Mouse (Mus musculus) myocyte (in vitro differentiated cells): ENCODE measurements around the gene Coro2b.

Experiments used
- CEBPB ChIP-seq: IDR thresholded peaks from 2 replicates; pipeline ENCODE4 v1.6.1; 2011; ENCODE audit warnings: mild to moderate bottlenecking, moderate library complexity; ENCODE audit not compliant: poor library complexity, insufficient read depth, severe bottlenecking
- E2F4 ChIP-seq: IDR thresholded peaks from one replicate; pipeline ENCODE4 v1.6.1; 2011; ENCODE audit warnings: mild to moderate bottlenecking, control low read depth, moderate library complexity; ENCODE audit not compliant: insufficient read depth
- MAX ChIP-seq: IDR thresholded peaks from one replicate; pipeline ENCODE4 v1.6.1; 2011; ENCODE audit warnings: low read depth, mild to moderate bottlenecking, control low read depth
- MYOD1 ChIP-seq, 3 experiments: IDR thresholded peaks; one replicate each; pipeline ENCODE4 v1.6.1; 2011; ENCODE audit warnings: control low read depth in 2 of 3, low read depth in 2 of 3, mild to moderate bottlenecking in 2 of 3, moderate library complexity in 1 of 3; ENCODE audit not compliant: insufficient read length in 2 of 3, control insufficient read depth in 1 of 3
- MYOG ChIP-seq, 3 experiments: IDR thresholded peaks; one replicate each; pipeline ENCODE4 v1.6.1; 2011; ENCODE audit warnings: control low read depth in 2 of 3, low read depth in 2 of 3, mild to moderate bottlenecking in 2 of 3; ENCODE audit not compliant: insufficient read length in 2 of 3, control insufficient read depth in 1 of 3, insufficient read depth in 1 of 3
- POLR2A ChIP-seq: IDR thresholded peaks from one replicate; pipeline ENCODE4 v1.6.1; 2011; ENCODE audit warnings: low read depth, mild to moderate bottlenecking, control low read depth, moderate library complexity; ENCODE audit not compliant: insufficient read length
- POLR2AphosphoS2 ChIP-seq: IDR thresholded peaks from one replicate; pipeline ENCODE4 v1.6.1; 2011; ENCODE audit warnings: low read depth, control low read depth; ENCODE audit not compliant: insufficient read length
- REST ChIP-seq: IDR thresholded peaks from one replicate; pipeline ENCODE4 v1.6.1; 2011; ENCODE audit warnings: mild to moderate bottlenecking, control low read depth, moderate library complexity; ENCODE audit not compliant: insufficient read depth, insufficient read length
- SRF ChIP-seq: IDR thresholded peaks from one replicate; pipeline ENCODE4 v1.6.1; 2011; ENCODE audit warnings: low read depth; ENCODE audit not compliant: control insufficient read depth, insufficient read length
- TCF12 ChIP-seq: IDR thresholded peaks from one replicate; pipeline ENCODE4 v1.6.1; 2011; ENCODE audit warnings: mild to moderate bottlenecking, control low read depth; ENCODE audit not compliant: poor library complexity, insufficient read depth, severe bottlenecking
- TCF3 ChIP-seq: IDR thresholded peaks from one replicate; pipeline ENCODE4 v1.6.1; 2011; ENCODE audit warnings: low read depth, control low read depth; ENCODE audit not compliant: insufficient read length
- USF1 ChIP-seq: IDR thresholded peaks from one replicate; pipeline ENCODE4 v1.6.1; 2011; ENCODE audit warnings: low read depth, mild to moderate bottlenecking, control low read depth, moderate library complexity

GRCm38 (mm10) chr9:62551531-62551930, 14.7 kb upstream of the Coro2b start:
- no peak for TF ChIP-seq USF1
- TF ChIP-seq POLR2A, result no peak
- TF ChIP-seq MAX, result no peak
- no peak for TF ChIP-seq CEBPB
- TF ChIP-seq TCF12, result no peak
- no peak for TF ChIP-seq E2F4
- no peak for TF ChIP-seq MYOD1 (IDR thresholded peaks at IDR 0.05; ENCODE audit: control insufficient read depth in 1 of 3, insufficient read length in 2 of 3, low read depth in 2 of 3)
- no peak for TF ChIP-seq POLR2AphosphoS2
- no peak for TF ChIP-seq MYOG (IDR thresholded peaks at IDR 0.05; ENCODE audit: control insufficient read depth in 1 of 3, insufficient read depth in 1 of 3, insufficient read length in 2 of 3, low read depth in 2 of 3)
- TF ChIP-seq REST, result no peak
- no peak for TF ChIP-seq SRF
- TF ChIP-seq TCF3, result no peak
